Mouse (Mus musculus) CH12.LX (cell line): ENCODE data around the gene Per3.

Experiments
- POLR2A ChIP-seq: IDR thresholded peaks from 2 replicates; pipeline ENCODE4 v1.6.1; 2011; ENCODE audit warnings: low read depth, mild to moderate bottlenecking, improper control_type of control experiment, low read length
- ZMIZ1 ChIP-seq: IDR thresholded peaks from 2 replicates; pipeline ENCODE4 v1.6.1; 2012; ENCODE audit warnings: low read depth, mild to moderate bottlenecking, inconsistent platforms, low read length, improper control_type of control experiment

DNA sequence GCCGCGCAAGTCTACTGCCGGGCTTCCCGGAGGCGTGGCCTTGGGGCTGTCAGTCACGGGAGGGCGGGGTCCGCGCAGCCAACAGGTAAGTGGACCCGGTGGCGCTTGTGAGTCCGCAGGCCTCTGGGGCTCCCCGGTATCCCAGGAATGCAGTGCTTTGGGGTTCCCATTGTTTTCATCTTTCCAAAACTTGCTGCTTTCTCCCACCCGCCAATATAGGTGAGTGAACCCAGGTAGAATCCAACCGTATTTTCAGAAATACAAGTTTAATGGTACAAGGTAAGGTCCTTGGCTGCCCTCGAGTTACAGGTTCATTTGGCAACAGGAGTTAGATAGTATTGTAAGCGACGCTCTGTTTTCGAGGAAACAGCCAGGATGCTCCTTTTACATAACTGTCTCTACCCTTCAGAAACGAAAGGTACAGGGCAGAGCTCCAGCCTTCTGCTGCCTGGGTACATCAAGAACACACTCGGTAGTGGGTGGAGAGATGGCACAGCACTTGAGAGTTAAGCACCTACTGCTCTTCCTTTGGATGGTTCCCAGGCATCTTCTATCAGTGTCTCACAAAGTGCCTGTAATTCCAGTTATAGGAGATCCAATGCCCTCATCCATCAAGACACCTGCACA, 592 bp upstream of the Per3 start:
- TF ChIP-seq POLR2A: no peak
- TF ChIP-seq ZMIZ1: no peak
